Mouse (Mus musculus): ENCODE results near the gene Clybl.

Gene Clybl

GRCm38 (mm10) chr14:122196851-122197250, 15.3 kb downstream of the Clybl start:
- DNase-seq (ENCODE audit: low spot score) = no peak

GRCm38 (mm10) chr14:122200247-122200885, 18.9 kb downstream of the Clybl start:
- DNase-seq (ENCODE audit: low spot score) = no peak

GRCm38 (mm10) chr14:122209177-122209576, 27.7 kb downstream of the Clybl start:
- DNase-seq (ENCODE audit: low spot score) = no peak

- DNase-seq (ENCODE audit: low spot score) = no peak
Measured at GRCm38 (mm10) chr14:122213590-122213989, 32.1 kb downstream of the Clybl start.

GRCm38 (mm10) chr14:122214126-122214525, 32.6 kb downstream of the Clybl start:
- DNase-seq (ENCODE audit: low spot score) = no peak

GRCm38 (mm10) chr14:122217221-122217620, 35.7 kb downstream of the Clybl start:
- no peak for DNase-seq (ENCODE audit: low spot score)

- DNase-seq (ENCODE audit: low spot score) = no peak
Measured at GRCm38 (mm10) chr14:122222934-122223374, 41.5 kb downstream of the Clybl start.

- DNase-seq (ENCODE audit: low spot score) = peak; percentile 58
Measured at GRCm38 (mm10) chr14:122223461-122224102, 42.1 kb downstream of the Clybl start.

GRCm38 (mm10) chr14:122224103-122224494, 42.6 kb downstream of the Clybl start:
- DNase-seq (ENCODE audit: low spot score) = no peak

- no peak for DNase-seq (ENCODE audit: low spot score)
Measured at GRCm38 (mm10) chr14:122224501-122224928, 43.0 kb downstream of the Clybl start.

GRCm38 (mm10) chr14:122225479-122226132, 44.1 kb downstream of the Clybl start:
- DNase-seq (ENCODE audit: low spot score) = no peak

GRCm38 (mm10) chr14:122226133-122226515, 44.6 kb downstream of the Clybl start:
- no peak for DNase-seq (ENCODE audit: low spot score)

- no peak for DNase-seq (ENCODE audit: low spot score)
Measured at GRCm38 (mm10) chr14:122226666-122227453, 45.4 kb downstream of the Clybl start.

GRCm38 (mm10) chr14:122227454-122227951, 46.0 kb downstream of the Clybl start:
- DNase-seq (ENCODE audit: low spot score) = no peak

- DNase-seq (ENCODE audit: low spot score) = peak; percentile 12
Measured at GRCm38 (mm10) chr14:122228816-122229551, 47.5 kb downstream of the Clybl start.

- no peak for DNase-seq (ENCODE audit: low spot score)
Measured at GRCm38 (mm10) chr14:122229988-122230387, 48.5 kb downstream of the Clybl start.

GRCm38 (mm10) chr14:122230621-122231025, 49.1 kb downstream of the Clybl start:
- no peak for DNase-seq (ENCODE audit: low spot score)

- no peak for DNase-seq (ENCODE audit: low spot score)
Measured at GRCm38 (mm10) chr14:122231073-122231472, 49.6 kb downstream of the Clybl start.

- peak; percentile 14 for DNase-seq (ENCODE audit: low spot score)
Measured at GRCm38 (mm10) chr14:122233212-122233714, 51.8 kb downstream of the Clybl start.

- no peak for DNase-seq (ENCODE audit: low spot score)
Measured at GRCm38 (mm10) chr14:122243874-122244273, 62.4 kb downstream of the Clybl start.

All from testis, postnatal 14 days (tissue).